Mouse (Mus musculus): Measurements from ENCODE around the gene Sntb2. TPM values are rescaled to one million over a fixed set of nuclear protein-coding genes. Genes with fewer than 3 reads are reported as not detected.

The Sntb2 gene
- total RNA-seq, 2 experiments from 2014 or later, result 19.9 to 21.0 TPM

Other genes starting within 250 kb of the Sntb2 start
- gene Has3, start 65.5 kb upstream of the Sntb2 start, total RNA-seq (2021), result 1 to 10 TPM; 1.2 to 1.9 TPM
- gene Utp4, start 42.1 kb upstream of the Sntb2 start, total RNA-seq (2021), result 10 to 100 TPM; 19.2 to 23.0 TPM
- gene Vps4a, start 95.5 kb downstream of the Sntb2 start, total RNA-seq (2021), result 10 to 100 TPM; 55.6 to 59.1 TPM
- 10 to 100 TPM; 49.4 to 49.6 TPM for gene Pdf, start 112.9 kb downstream of the Sntb2 start, total RNA-seq (2021)
- 10 to 100 TPM; 18.6 to 18.9 TPM for gene Cog8, start 120.9 kb downstream of the Sntb2 start, total RNA-seq (2021)
- gene Nip7, start 121.1 kb downstream of the Sntb2 start, total RNA-seq (2021), result 10 to 100 TPM; 19.5 to 24.2 TPM
- not detected for gene Tmed6, start 129.9 kb downstream of the Sntb2 start, total RNA-seq (2021)
- gene Terf2, start 160.8 kb downstream of the Sntb2 start, total RNA-seq (2021), result 10 to 100 TPM; 14.4 to 15.0 TPM
- 10 to 100 TPM; 35.0 to 39.5 TPM for gene Cyb5b, start 214.9 kb downstream of the Sntb2 start, total RNA-seq (2021)